Mouse (Mus musculus) bone marrow, adult 2 months (tissue): ENCODE measurements around the gene Trpc1.

Experiments used
- CTCF ChIP-seq: fragments of 200-500 bp; IDR thresholded peaks from 2 replicates; pipeline ENCODE4 v1.5.1; 2011; ENCODE audit warnings: low read length, control low read depth; ENCODE audit not compliant: control insufficient read depth, insufficient read depth
- POLR2A ChIP-seq: fragments of 200-500 bp; IDR thresholded peaks from 2 replicates; pipeline ENCODE4 v1.6.1; 2011; ENCODE audit warnings: low read depth, mild to moderate bottlenecking, control low read depth, low read length, borderline replicate concordance; ENCODE audit not compliant: control insufficient read depth

DNA sequence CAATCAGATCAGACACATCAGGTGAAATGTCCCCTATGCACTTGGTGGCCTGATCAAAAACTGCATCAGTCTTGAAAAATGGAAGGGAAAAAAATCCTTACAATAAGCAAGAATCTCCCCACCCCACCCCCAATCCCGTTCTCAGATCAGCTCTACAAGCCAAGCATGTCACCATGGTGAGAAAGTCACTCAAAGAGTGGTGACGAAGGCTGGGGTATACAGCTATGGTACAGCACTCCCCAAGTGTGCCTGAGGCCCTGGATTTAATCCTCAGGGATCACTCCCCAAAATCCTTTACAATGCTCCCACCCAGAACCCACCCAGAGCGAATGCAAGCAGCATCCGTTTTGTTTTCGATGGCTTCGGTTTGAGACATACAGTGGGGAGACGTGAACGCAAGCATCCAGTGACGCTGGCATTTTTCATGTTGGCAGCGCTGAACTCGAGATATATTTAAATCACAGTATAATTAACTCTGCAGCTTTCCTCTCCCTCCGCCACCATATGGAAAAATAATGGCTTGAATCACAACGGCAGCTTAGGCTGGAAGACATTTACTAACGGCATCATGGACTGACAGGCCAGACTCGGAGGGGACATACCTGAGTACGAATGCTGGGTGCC is 34.8 kb upstream of the Trpc1 start:
- no peak for TF ChIP-seq CTCF
- TF ChIP-seq POLR2A, result no peak
